Mouse (Mus musculus): ENCODE results near the gene Gm20388.

Gene Gm20388

GRCm38 (mm10) chr8:120466266-120466665 is 555.6 kb downstream of the Gm20388 start:
- no peak for DNase-seq (ENCODE audit: low spot score in 2 of 2)

GRCm38 (mm10) chr8:120467598-120467997 is 557.0 kb downstream of the Gm20388 start:
- no peak for DNase-seq (ENCODE audit: low spot score in 2 of 2)

DNA sequence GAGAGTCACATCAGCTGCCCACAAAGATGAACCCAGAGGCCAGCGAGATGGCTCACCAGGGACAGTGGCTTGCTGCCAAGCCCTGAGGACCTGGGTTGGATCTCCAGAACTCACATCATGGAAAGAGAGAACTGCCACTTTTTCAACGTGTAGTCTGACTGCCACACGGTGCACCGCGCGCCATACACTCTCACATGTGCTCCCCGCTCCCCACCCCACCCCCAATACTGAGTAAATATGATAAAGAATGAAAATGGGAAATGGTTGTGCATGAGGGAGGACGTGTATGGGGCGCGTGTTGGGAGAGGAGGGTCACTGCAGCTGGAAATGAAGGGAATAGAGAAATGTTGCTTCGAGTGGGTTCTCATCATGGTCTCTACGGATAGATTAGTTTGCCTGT is 559.5 kb downstream of the Gm20388 start:
- DNase-seq (ENCODE audit: low spot score in 2 of 2): no peak

DNA sequence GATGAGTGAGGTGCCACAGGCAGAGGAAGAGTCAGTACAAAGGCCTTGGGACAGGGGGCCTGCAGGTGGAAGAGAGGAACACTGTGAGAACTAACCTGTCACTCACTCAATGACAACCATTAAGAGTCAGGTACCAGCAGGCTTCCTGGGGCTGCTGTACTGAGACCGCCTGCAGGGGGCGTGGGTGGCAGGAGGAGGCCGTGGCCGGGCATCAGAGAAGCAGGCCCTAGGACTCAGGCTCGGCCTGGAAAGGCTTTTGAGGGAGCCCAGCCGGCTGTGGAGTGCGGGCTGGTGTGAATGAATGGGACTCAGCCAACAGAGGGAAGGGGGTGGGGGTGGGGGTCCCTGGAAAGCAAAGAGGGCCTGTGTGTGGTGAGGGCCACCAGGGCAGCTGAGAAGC is 560.5 kb downstream of the Gm20388 start:
- peak in 1 of 2 experiments; percentile 38 for DNase-seq (ENCODE audit: low spot score in 2 of 2)

GRCm38 (mm10) chr8:120471752-120472151 is 561.1 kb downstream of the Gm20388 start:
- no peak for DNase-seq (ENCODE audit: low spot score in 2 of 2)

GRCm38 (mm10) chr8:120472230-120472629 is 561.6 kb downstream of the Gm20388 start:
- no peak for DNase-seq (ENCODE audit: low spot score in 2 of 2)

GRCm38 (mm10) chr8:120473729-120474364 is 563.2 kb downstream of the Gm20388 start:
- no peak for DNase-seq (ENCODE audit: low spot score in 2 of 2)

DNA sequence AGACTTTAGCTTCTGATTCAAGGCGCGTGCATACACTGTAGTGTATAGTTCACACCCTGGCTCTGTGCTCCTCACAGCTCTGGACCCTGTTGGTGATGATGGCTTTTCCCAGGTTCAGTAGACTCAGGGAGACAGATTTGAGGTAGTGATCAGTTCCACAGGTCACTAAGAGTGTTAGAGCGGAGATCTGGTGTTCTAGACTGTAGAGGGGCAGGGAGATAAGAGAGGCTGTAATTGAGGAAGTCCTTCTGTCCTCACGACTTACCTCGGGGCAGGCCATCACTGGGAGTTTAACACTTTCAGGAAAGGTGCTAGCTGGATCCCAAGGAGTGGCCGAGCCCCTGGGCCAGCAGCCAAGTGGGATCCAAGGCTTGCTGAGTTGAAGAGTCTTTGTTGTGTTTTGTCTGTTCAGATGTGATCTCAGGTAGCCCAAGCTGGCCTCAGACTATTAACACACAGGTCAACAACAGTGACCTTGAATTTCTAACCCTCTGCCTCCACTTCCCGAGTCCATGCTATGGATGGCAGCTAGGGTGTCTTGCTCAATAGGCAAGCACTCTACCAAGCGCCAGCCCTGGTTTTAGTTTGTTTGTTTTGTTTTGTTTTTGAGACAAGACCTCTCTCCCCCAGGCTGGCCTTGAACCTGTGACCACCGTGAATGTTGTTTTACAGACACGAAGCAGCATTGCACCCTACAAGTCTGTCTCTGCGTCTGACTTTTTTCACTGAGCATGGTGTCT is 564.0 kb downstream of the Gm20388 start:
- no peak for DNase-seq (ENCODE audit: low spot score in 2 of 2)

DNA sequence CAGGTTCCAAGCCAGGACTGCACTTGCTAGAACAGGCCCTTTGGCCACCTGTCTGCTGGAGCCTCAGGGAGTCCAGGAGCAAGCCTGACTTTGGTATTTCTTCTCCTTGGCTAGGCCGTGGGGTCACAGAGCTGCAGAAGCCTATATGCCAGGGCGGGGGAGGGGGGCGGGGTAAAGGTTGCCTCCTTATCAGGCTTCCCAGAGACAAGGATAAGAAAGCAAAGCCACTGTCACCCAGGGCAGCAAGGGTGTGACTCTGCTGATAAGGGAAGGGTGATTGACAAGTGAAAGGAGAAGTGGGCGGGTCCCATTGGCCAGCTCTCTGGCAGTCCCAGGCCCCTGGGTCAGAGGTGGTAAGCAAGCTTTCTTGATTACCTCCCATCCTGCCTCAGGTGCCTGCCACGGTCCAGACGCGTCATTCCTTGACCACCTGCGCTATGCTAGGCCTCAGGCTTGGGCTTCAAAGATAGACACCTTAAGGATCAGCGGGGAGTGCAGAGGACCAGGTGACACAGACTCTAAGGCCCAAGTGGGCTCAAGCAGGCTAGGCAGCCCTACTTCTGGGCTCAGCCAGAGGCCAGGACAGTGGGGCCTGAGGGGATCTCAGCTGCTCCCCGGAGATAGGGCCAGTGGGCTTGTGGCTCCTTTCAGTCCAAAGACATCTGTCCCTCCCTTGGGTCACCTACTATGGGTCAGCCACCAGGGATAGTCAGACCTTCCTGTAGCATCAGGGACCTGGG is 565.0 kb downstream of the Gm20388 start:
- DNase-seq (ENCODE audit: low spot score in 2 of 2): no peak

GRCm38 (mm10) chr8:120476711-120477575 is 566.3 kb downstream of the Gm20388 start:
- no peak for DNase-seq (ENCODE audit: low spot score in 2 of 2)

GRCm38 (mm10) chr8:120478754-120479153 is 568.1 kb downstream of the Gm20388 start:
- no peak for DNase-seq (ENCODE audit: low spot score in 2 of 2)

DNA sequence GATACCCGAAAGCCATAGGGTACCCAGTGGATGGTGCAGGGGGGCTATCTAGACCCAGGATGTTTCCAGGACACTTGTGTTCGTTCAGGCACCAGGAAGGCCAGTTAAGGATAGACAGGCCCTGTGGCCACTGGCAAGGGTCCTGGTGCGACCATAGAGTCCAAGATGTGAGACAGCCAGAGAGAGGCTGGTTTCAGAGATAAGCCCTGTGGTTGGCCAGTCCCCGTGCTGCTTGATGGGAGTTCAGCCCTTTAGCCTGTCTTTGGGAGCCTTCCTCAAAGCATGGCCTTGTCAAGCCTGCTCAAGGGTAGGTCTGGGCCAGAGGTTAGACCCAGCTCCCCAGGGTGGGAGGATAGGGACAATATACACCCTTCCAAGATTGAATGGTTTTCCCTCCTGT is 569.0 kb downstream of the Gm20388 start:
- no peak for DNase-seq (ENCODE audit: low spot score in 2 of 2)

- no peak for DNase-seq (ENCODE audit: low spot score in 2 of 2)
Measured at GRCm38 (mm10) chr8:120482015-120482689, 571.5 kb downstream of the Gm20388 start.

DNA sequence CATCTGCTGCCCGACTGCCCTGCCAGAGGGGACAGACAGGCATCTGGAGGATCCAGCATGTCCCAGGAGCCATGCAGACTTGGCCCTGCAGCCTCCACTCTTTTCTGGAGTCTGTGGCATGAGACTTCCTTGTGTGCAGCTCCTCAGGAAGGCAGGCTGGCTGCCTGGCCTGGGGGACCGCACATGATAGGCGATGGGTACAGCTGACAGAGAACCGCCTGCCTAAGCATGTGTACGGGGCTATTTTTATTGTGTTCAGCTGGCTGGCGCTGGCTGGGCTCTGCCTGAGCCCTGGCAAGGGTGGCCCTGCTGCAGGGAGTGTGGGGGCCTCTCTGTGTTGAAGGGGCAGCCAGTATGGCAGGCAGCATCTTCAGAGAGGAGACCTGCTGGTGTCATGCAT is 573.8 kb downstream of the Gm20388 start:
- DNase-seq (ENCODE audit: low spot score in 2 of 2): peak in 1 of 2 experiments; percentile 77

GRCm38 (mm10) chr8:120485116-120485515 is 574.5 kb downstream of the Gm20388 start:
- no peak for DNase-seq (ENCODE audit: low spot score in 2 of 2)

DNA sequence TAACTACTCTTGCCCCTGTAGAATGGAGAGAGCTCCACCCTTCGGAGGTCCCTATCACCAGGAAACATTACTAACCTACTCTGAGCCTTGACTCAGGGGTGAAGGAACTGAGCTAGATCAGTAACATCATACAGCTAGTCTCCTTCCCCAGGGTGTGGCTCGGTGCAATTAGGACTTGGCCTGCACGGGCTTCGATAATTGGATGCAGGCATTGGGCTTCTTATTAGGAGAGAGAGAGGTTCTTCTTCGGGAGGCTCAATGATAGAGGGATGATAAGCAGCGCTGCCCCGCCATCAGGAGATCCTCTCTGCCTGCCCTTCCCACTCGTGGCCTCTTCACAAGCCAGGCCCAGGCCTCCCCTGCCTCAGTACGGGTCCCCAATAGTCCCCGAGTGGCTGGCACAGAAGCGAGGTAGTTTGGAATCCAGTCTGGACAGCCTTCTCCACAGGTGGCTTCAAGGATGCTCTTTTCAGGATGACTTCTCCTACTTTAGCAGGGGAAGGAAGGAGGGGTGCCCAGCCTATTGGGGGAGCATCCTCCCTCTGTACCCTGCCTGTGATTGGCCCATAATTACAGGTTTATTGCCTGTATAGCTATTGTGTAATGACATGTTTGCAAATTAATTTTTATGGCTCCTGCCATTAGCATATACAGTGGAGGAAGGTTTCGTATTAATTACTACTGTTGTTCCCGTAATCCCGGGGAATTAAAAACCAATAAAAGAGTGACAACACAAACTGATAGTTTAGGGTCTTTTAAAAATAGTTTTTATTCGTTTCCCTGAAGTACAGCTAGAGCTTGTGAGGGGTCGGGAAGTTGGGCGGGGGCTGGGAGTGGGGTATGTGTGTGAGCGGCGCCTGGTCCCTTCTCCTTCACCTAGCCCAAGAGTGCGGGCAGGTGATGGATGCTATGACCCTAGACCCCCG is 575.2 kb downstream of the Gm20388 start:
- DNase-seq (ENCODE audit: low spot score in 2 of 2): no peak

DNA sequence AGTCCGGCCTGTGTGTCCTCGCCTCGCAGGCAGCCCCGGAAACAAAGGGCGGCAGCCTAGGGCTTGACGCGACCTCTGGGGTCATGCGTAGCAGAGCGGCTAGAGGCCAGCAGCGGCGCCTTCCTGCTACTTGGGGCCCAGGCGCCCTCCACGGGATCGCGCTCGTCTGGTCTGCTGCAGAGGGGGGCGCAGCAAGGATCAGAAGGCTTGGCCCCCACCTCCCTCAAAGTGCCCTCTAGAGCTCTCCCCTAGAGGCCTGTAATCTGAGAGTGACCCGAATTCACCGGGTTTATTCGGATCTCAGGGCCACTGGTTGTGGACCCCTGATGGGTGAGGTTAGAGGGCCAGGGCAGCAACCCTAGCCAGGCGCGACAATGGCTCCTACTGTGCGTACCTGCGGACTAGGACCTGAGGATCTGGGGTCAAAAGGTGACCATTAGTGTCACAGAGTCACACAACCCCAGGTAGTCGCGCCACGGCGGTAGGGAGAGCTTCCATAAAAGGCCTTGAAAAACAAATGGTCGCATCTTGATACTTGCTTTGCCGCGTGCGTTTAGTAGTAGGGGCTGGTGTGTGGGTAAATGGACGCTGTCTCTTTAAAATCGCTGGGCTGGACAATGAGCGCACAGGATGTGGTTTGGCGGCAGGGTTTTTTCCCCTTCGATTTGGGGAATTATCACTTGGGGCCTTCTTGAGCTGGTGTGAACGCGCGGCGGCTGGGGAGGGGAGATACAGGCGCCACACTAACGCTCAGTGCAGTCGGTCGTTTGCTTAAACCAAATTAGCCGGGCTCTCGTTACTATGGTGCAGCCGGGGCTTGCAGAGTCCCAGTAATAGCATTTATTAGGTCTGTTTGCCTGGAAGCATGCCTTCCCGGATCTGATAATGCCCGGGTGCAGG is 576.1 kb downstream of the Gm20388 start:
- peak in 1 of 2 experiments; percentile 72 for DNase-seq (ENCODE audit: low spot score in 2 of 2)

- DNase-seq (ENCODE audit: low spot score in 2 of 2): no peak
Measured at GRCm38 (mm10) chr8:120487377-120487728, 576.7 kb downstream of the Gm20388 start.

Measured in left cerebral cortex, adult 9 months (tissue).